Mouse (Mus musculus): ENCODE results near the gene Btbd11.

DNA sequence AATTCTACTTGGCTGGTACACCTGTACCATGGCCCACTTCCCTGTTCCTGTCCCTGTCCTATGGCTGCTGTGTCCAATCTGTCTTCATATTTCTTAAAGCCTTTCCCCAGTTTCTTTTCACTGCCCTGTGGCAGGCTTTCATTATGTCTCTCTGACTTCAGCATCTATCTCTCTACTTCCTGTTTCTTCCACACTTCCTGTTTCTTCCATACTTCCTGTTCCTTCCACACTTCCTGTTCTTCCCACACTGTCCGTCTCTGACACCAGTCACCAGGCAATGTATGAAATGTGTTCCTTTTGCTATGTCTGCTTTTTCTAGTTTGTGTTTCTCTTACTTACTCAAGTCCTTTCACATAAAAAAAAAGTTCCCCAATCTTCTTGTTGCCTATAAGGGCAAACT, 32.3 kb upstream of the Btbd11 start:
- TF ChIP-seq CTCF (conservative IDR thresholded peaks at IDR 0.05 in 1 of 2, IDR thresholded peaks at IDR 0.05 in 1 of 2; ENCODE audit: low read depth in 2 of 2, low read length in 2 of 2) (no peak), RCOR1 (conservative IDR thresholded peaks at IDR 0.05; ENCODE audit: low read depth, low read length) (no peak), ZC3H11A (IDR thresholded peaks at IDR 0.05; ENCODE audit: low read depth, low read length) (no peak), POLR2A (IDR thresholded peaks at IDR 0.05; ENCODE audit: low read depth, low read length) (no peak), BHLHE40 (IDR thresholded peaks at IDR 0.05; ENCODE audit: low read depth, low read length) (no peak)

Data from CH12.LX (cell line).